Mouse (Mus musculus): ENCODE measurements at regions not wholly inside any gene's neighbourhood (a gene's known extent, or its start where the extent isn't known, plus 50 kb on each side); places are given as distances from the start of the nearest gene placed in this dataset.
A peak's percentile ranks its signal among the peaks of the same experiment; 100 is the strongest.

DNA sequence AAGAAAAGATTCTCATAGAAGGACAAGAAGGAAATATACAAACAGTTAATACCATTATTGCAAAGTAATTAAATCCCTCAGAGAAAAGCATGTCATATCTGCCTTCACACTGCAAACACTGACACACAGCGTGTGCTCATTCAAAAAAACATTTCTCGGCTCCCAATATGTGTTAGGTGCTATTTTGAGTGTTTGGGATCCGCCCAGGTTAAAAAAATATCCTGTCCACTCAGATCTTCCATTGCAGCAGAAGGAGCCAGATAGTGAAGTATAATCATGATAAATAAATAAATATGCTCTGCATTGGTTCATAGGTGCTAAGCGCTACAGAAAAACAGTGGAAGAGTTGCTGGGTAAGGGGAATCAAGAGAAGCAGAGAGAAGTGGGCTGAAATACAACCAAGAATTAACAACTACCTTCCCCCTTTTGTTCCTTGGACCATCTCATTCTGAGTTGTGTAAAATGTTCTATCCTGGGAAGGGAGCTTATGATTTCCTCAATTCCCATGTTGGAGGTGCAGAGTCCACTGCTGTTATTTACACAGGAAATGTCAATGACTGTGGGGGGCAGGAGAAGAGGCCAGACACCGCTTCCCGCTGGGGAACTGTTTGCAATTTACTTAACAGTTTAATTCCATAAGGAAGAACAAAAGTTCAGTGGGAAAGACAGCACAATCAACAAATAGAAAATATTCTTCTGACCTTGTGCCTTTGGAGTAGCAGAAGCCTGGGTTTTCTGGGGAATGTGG is 139.9 kb downstream of the Tle1 start:
- DNase-seq, result no peak

DNA sequence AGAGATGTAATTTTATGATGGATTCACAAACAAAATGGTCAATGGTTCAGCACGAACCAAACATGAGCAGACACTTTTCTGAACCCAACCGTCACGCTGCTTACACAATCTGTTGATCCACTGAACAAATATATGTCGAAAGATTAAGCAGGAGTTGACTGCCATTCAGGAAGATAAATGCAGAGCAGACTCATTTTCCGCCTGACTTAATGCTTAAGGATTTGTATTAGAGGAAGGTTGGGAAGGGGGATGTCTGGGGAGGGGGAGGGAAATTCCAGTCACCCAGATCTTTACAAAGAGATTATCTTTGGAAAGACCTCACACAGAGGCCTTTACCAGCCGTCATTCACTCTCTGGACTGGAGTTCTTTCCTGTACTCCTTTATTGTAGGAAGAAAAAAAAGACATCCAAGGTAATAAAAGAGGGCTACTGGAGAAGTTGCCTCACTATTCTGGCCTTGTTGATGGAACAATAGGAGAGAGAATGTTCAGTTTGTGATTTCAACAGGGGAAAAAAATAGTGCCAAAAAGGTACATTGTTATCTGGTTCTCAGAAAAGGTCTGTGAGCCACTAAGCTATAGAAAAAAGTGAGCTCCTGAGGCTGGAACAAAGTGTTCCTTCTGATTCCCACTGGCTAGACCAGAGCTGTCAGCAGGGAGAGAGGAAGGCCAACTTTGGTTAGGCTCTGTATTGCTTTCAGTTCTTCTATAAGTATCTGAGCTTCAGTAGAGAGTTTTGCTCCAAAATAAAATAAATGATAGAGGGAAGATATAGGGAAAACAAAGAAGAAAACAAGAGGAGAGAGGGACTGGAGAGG is 150.9 kb downstream of the Tle1 start:
- no peak for DNase-seq

DNA sequence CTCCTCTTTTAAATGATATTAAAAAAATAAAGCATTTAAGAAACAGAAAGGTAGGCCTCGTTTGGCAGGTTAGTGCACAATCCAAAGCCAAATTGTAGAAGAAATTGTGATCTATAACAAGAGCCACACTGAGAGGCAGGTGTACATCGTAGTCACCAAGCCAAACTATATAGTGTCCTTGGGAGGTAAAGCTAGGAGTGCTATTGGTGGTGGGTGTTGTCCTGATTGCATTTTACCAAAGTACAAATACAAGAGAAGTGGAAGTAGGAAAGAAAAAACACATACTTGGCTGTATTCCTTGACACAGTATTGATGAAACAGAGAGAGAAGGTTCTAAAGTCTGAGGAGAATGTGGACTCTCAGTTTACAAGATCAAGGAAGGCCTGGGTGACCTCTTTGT is 178.6 kb downstream of the Tle1 start:
- no peak for DNase-seq

GRCm38 (mm10) chr4:72014221-72014850 is 186.4 kb downstream of the Tle1 start:
- DNase-seq, result no peak

DNA sequence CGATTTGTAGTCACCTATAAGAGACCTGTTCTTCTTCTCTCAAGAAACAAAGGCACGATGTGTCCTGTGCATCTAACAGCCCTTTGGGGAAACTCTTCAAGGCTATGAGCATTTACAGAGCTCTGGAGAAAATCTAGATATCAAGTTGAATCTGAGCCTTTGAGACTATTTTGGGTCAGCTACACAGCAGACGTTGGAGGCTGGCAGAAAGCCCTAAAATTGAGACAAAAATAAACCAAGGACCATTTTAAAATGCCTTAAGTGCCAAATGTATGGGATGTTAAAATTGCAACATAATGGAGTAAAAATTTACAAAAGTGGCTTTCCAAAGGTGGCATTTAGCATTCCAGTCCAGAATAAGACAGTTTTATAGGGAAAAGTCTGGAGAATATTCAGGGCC is 187.1 kb downstream of the Tle1 start:
- no peak for DNase-seq

GRCm38 (mm10) chr4:72010316-72010715 is 190.4 kb downstream of the Tle1 start:
- no peak for DNase-seq

- DNase-seq, result no peak
These were observed 194.8 kb downstream of the Tle1 start for GRCm38 (mm10) chr4:72005926-72006325.

GRCm38 (mm10) chr4:72001221-72001875 is 199.4 kb downstream of the Tle1 start:
- no peak for DNase-seq

GRCm38 (mm10) chr4:71968701-71969100 is 210.9 kb upstream of the Gm11232 start:
- peak; percentile 81 for DNase-seq

- no peak for DNase-seq
These were observed 195.7 kb upstream of the Gm11232 start for GRCm38 (mm10) chr4:71953441-71953840.

- no peak for DNase-seq
These were observed 175.6 kb upstream of the Gm11232 start for GRCm38 (mm10) chr4:71933240-71933986.

- no peak for DNase-seq
These were observed 175.1 kb upstream of the Gm11232 start for GRCm38 (mm10) chr4:71932818-71933217.

GRCm38 (mm10) chr4:71911551-71911950 is 153.8 kb upstream of the Gm11232 start:
- no peak for DNase-seq

DNA sequence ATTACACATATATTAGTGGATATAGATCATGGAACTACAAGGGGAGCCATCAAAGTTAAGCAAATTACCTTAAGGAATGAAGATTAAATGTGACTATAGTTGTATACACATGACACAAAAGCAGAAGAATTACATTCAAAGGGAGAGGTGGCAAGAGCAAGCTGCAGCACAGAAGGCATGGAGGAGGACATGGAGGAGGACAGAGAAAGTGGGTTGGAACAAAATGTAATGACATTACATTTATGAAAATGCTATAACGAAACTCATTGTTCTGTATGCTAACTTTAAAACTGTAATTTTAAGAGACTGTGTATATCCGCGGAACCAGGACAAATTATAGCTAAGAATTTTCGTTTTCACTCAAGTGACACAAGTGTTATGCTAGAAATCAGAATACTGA is 117.9 kb upstream of the Gm11232 start:
- DNase-seq, result no peak

GRCm38 (mm10) chr4:71866948-71867347 is 109.2 kb upstream of the Gm11232 start:
- peak; percentile 12 for DNase-seq

GRCm38 (mm10) chr4:71841833-71842232 is 84.1 kb upstream of the Gm11232 start:
- DNase-seq, result no peak

DNA sequence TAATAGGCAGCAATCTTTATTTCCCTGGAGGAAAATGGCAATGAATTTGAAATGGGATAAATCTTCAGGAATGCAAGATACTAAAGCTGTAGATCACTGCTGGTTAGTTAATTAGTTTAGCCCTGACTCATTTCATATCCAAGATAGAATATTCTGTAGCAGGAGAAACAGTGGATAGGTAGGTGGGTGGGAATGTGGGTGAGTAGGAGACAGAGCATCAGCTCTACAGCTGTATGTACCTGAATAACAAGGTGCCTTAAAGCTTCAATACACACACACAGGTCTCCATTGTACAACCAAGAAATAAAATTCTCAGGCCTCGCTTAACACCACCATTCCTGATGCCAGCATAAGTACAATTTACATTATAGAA is 83.0 kb upstream of the Gm11232 start:
- no peak for DNase-seq

- DNase-seq, result no peak
These were observed 82.3 kb upstream of the Gm11232 start for GRCm38 (mm10) chr4:71839803-71840773.

DNA sequence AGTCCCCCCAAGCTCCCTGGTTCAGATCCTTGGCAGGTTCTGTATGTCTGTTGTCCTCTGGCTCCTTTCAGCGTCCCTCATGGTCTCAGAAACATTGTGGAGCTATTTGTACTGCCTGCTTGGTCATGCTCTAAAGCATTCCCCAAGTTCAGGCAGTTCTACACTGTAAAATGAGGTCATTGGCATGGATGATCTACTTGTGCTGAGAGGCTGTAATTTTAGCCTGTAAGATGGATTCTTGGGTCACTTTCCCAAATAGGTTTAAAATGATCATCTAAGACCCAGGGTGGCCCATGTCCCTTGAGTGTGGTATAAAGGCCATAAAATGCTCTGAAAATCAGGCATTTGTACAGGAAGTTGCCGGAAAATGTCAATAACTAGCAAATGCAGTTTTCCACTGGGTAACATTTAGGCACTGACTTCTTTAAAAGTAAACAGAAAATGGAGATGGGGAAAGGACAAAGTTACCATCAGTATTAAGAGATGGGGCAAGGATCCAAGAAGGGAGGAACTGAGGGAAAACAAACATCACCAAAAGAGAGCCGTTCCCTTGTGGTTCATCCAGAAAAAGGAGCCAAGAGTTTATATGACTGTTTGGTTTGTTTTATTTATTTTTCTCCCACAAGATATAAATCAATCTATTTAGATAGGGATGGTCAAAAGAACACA is 81.5 kb upstream of the Gm11232 start:
- peak; percentile 30 for DNase-seq

- no peak for DNase-seq
These were observed 78.0 kb upstream of the Gm11232 start for GRCm38 (mm10) chr4:71835737-71836136.
